Mouse (Mus musculus): ENCODE results near the gene Gm14085.
A peak's percentile ranks its signal among the peaks of the same experiment; 100 is the strongest.

The Gm14085 gene

DNA sequence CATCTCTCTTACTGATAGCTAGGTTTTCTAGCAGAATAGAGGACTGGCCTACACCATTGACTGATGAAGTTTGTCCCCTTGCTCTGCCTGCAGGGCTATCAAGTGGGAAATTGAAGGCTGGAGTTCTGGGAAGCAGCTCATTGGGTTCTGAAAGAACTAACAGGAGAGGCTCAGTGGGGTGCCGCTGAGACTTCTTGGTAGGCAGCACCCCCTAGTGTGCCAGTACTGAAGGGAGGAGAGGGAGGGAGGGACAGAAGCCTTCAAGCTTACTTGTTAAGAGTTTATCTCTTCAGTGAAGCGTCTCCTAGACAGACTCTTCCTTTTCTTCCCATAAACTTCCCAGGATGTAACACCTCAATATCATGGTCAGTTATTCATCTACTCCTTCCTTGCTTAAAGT, 73.6 kb downstream of the Gm14085 start:
- no peak for TF ChIP-seq GATA4 (IDR thresholded peaks at IDR 0.05; ENCODE audit: insufficient replicate concordance, low read length)

DNA sequence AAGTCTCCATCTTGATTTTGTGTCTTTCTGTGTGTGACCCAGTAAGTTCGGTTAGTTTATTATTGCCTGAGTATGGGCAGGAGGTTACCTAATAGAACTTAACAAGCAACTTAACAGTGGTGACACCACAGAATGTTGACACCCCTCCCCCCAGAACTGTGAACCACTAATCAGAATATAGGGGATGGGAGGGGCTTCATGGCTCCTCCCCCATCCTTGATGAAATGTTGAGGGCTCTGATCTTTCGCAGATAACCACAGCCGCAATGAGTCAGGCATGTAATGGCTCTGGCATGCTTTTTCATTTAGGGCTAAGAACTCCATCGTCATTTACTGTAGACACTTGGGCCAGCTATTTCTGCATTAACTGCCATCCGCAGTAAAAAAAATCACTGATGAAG, 76.5 kb downstream of the Gm14085 start:
- TF ChIP-seq GATA4 (IDR thresholded peaks at IDR 0.05; ENCODE audit: insufficient replicate concordance, low read length), result no peak

GRCm38 (mm10) chr2:122562251-122562650, 77.5 kb downstream of the Gm14085 start:
- no peak for TF ChIP-seq GATA4 (IDR thresholded peaks at IDR 0.05; ENCODE audit: insufficient replicate concordance, low read length)

DNA sequence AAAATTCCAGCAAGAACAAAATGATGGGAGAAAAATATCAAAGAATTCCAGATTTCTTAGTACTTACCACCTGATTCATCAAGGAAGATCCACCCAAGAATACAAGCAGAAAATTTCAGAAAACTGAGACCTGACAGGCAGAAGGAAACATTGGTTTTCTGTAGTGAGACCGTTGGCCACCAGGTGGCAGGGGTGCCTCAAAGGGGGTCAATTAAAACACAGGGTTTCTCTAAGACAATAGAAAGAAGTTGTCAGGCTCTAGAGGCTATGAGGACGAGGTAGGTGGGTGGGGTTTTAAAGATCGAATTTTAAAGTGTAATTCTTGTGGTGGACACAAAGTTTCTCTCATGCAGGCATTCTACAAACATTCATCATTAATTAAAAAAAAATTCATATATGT, 84.7 kb downstream of the Gm14085 start:
- no peak for TF ChIP-seq GATA4 (IDR thresholded peaks at IDR 0.05; ENCODE audit: insufficient replicate concordance, low read length)

GRCm38 (mm10) chr2:122570430-122570829, 85.7 kb downstream of the Gm14085 start:
- peak; percentile 90 for TF ChIP-seq GATA4 (IDR thresholded peaks at IDR 0.05; ENCODE audit: insufficient replicate concordance, low read length)

GRCm38 (mm10) chr2:122571326-122571725, 86.6 kb downstream of the Gm14085 start:
- TF ChIP-seq GATA4 (IDR thresholded peaks at IDR 0.05; ENCODE audit: insufficient replicate concordance, low read length), result no peak

- TF ChIP-seq GATA4 (IDR thresholded peaks at IDR 0.05; ENCODE audit: insufficient replicate concordance, low read length), result no peak
Observed at GRCm38 (mm10) chr2:122572438-122572837, 87.7 kb downstream of the Gm14085 start.

DNA sequence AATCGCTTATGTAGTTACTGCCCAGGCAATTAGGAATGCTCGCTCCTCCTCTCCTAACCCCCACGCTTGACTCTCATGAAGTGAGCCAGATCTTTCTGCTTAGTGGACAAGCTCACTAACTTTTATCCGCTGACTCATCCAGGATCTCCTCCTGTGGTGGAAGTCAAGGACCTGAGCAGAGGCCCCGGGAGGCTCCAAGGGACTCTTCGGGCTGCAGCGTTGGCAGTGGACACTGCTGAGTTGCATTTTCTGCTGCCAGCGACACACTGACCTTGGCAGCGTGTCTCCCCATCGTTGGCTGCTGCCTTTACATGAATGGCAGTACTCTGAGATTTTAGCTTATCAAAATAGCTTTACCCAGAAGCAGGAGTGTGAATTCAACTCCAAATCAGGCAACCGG, 90.7 kb downstream of the Gm14085 start:
- TF ChIP-seq GATA4 (IDR thresholded peaks at IDR 0.05; ENCODE audit: insufficient replicate concordance, low read length), result peak; percentile 46; the same call in 1 of the 2 replicates

GRCm38 (mm10) chr2:122576295-122576694, 91.6 kb downstream of the Gm14085 start:
- TF ChIP-seq GATA4 (IDR thresholded peaks at IDR 0.05; ENCODE audit: insufficient replicate concordance, low read length), result peak; percentile 96

GRCm38 (mm10) chr2:122577316-122577715, 92.6 kb downstream of the Gm14085 start:
- TF ChIP-seq GATA4 (IDR thresholded peaks at IDR 0.05; ENCODE audit: insufficient replicate concordance, low read length), result no peak

Data from liver, adult (tissue).